Mouse (Mus musculus) ES-E14 (cell line): Measurements from ENCODE around the gene Snx14.
"Not testable (repeated sequence)": the region's sequence is repeated elsewhere in the genome, so short reads cannot be mapped to it uniquely, and the experiment has no call there.

Experiments
- MAFK ChIP-seq: IDR thresholded peaks from 2 replicates; pipeline ENCODE4 v1.6.1; 2014; ENCODE audit warnings: mild to moderate bottlenecking, low read depth, low read length, inconsistent platforms; ENCODE audit not compliant: insufficient read depth
- ZC3H11A ChIP-seq: IDR thresholded peaks from 2 replicates; pipeline ENCODE4 v1.6.1; 2012; ENCODE audit warnings: low read depth, mild to moderate bottlenecking, inconsistent platforms, low read length, borderline replicate concordance

DNA sequence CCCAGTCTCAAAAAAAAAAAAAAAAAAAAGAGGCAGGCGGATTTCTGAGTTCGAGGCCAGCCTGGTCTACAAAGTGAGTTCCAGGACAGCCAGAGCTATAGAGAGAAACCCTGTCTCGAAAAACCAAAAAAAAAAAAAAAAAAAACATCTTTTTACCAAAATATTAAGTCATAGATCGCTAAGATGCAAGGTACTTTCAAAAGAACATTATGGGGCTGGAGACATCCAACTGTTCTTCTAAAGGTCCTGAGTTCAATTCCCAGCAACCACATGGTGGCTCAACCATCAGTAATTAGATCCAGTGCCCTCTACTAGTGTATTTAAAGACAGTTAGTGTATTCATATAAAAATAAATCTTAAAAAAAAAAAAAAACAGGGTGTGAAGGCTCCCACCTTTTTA lies 22.3 kb upstream of the Snx14 start:
- TF ChIP-seq ZC3H11A, MAFK: not testable (repeated sequence)
